Mouse (Mus musculus): ENCODE results near the gene Akr1a1.
"Not testable (repeated sequence)": the region's sequence is repeated elsewhere in the genome, so short reads cannot be mapped to it uniquely, and the experiment has no call there.

The Akr1a1 gene

DNA sequence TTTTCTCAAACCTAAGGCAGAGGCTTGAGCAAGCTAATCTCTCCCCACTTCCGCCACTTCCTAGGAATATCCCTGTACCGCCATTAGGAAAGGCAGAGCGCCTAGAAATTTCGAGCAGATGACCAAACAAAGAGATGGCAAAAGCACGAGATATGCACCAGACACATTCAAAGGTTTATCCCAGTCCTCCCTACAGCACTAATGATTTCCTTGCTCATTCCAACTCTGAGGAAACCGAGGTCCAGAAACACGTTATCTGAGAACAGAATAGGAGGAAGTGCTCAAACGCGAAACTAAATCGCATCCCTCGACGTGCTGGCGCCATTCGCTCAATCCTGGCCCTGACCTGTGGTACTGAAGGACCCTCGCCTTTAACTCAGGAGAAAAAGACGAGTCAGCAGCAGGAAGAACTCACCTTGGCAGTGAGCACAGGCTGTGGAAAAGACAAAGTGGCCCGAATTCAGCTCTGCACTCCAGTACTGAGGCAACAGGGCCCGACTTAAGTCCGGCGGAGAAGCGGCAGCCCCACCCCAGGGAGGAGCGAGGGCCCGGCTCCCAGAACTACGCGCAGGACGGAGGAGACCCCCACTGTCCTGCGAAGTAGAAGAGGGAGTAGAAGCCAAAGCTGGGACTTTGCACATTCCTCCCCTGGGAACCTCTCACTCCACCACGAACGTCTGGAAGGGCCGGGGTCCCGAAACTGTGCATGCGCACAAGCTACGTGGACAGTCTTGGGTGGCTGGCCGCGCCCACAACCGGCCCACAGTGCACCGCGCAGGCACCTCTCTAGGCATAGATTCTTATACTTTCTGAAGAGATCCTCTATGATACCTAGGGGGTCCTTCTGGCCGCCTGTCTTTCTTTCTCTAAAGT lies at the start of gene Akr1a1:
Gene Akr1a1, minus strand, starts transcription at position 757 of the 873 bp plus-strand sequence.
- peak; percentile 96 for DNase-seq

DNA sequence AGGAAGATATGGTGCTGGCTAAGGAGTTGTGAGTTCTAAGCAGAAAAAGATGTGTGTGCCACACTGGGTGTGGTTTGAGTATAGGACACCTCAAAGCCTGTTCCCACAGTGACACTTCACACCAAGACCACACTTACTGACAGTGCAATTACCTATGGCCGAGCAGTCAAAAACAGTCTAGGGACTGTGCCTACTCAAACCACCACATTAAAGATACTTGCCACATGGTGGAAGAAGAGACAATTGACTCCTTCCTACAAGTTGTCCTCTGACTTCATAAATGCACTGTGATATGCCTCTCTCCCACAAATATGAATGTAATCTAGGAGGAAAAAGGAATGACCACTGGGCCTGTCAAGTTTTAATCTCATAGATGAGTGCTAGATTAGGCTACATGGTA lies 49.5 kb upstream of the Akr1a1 start:
- DNase-seq, result no peak

DNA sequence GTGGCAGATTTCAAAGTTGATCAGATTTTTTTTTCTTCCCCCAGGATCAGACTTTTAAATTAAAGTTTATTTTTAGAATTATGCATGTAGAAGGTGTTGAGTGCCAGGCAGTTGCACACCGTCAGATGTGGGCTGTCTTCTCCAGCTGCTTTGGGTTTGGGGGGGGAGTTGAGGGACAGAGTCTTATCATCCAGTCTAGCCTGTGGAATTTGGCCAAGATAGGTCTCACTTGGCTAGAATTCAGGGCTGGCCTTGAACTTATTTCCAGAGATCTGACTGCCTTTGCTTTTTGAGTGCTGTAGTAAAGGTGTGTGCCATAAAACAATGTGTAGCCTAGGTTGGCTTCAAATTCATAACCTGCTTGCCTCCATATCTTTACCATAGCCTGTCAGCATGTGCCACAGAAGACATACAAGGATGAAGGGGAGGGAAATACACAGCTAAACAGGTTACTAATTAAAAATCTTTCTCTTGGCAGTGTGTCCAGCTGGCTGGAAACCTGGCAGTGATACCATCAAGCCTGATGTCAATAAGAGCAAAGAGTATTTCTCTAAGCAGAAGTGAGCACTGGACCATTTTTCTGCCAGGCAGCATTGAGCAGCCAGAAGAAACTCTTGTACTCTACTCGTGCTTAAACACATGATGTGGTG lies 47.3 kb upstream of the Akr1a1 start:
- DNase-seq, result peak; percentile 68

DNA sequence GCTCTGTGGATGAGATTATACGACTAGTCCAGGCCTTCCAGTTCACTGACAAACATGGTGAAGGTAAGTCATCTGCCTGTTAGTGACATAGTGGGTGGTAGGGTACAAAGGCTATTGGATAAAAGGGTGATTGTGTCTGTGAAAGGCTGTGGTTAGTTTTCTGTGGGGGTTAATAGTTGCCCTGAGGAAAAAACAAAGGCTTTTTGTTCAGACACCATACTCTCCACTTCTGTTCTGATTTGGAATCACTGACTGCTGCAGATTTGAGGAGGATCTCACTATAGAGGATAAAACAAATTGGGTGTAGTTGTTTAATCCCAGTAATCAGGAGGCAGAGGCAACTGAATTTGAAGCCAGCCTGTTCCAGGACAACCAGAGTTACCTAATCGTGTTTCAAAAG lies 42.3 kb upstream of the Akr1a1 start:
- no peak for DNase-seq

DNA sequence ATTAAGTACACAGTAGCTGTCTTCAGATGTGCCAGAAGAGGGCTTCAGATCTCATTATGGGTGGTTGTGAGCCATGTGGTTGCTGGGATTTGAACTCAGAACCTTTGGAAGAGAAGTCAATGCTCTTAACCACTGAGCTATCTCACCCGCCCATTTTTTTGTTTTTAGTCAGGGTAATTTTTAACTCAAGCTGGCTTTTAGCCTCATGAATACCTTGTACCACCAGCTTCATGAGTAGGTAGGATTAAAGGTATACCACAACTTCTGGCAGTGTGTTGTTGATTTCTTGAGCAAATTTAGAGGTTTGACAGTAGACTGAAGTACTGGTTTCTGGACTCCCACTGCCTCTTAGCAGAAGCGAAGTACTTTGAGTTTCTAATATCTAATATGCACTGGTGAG lies 40.7 kb upstream of the Akr1a1 start:
- DNase-seq, result no peak

DNA sequence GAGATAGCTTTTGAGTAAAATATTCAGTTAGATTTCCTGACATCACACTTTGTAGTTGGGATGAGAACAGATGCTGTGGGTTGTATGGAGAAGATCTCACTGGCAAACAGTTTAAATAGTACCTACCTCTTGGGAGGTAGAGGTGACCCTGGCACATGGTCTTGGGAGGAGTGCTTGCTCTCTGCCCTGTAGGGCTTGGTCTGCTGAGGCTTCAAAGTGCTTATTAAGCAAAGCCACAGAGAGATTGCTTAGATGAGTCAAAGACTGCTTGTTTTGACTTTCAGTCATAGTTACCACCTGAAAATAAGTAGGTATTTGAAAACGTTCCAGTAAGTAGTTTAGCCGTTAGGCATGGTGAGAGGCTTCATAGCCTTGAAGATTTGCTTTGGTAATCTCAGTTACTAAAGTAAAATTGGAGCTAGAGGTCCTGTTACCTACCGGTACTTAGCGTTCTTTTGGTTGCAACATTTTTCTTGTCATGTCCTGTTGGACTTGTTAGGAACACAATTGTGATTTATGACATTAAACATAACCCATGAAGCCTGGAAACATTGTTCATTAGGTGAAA lies 37.9 kb upstream of the Akr1a1 start:
- DNase-seq, result peak; percentile 59

DNA sequence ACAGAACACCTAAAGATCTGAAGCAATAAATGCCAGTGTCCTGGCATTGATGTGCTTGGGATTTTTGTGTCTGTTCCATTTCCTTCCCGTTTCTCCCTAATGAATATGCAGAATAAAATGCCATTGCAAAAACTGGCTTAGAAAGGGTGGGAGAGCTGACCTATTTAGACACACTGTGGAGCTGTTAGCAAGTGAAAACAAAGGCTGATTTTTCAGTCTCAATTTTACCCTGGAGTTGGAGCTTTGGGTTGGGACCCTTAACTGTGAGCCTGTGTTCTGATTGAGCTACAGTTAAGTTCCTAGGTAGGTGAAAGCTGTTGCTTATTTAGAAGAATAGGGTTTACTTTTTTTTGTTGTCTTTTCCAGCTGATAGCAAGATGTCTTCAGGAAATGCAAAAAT lies 35.6 kb upstream of the Akr1a1 start:
- DNase-seq, result no peak

DNA sequence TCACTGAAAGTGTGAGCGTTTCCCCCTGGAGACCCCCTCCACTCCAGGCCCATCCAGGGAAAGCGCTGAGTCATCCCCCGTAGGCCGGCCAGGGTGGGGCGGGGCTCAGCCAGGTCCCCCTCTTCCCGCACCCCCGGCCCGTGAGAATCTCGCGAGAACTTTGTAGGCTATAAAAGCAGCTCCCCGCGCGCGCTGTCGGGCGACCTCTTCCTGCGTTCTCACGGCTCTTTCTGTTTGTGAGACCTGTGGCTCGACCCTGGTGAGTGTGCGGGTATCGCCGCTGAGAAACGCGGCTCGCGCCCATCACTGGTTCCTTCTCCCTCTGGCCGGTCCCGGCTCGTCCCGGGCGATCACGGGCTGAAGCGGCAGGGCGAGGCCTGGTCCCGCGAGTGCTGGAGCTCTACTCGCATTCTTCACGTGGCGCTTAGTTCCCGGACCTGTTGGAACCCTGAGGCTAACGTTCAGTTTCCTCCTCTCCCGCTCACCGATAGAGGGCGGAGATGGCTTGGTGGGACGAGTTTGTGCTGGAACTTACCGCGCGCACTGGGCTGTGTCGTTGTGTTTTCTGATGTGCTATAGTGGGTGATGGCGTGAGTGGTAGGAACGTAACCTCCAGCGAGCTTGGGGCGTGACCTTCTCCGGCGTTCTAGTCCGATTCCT lies 34.1 kb upstream of the Akr1a1 start, which contains the start of gene Prdx1:
Gene Prdx1, plus strand, starts transcription at position 143 of the 660 bp plus-strand sequence.
- DNase-seq, result peak; percentile 96

DNA sequence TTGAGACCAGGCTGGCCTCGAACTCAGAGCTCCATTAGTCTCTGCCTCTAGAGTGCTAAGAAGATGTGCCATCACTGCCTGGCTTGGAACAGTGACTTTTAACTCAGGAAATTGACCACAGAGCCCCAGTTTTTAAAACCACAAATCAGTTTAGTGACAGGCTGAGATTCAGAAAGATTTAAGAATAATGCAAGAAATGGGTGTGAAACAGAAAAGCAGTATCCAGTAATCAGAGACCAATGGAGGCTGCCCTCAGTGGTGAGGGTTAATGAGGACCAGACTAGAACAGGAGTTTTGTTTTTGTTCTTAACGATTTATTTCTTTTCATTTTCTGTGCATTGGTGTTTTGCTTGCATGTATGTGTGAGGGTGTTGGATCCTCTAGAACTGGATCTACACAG lies 33.2 kb upstream of the Akr1a1 start:
- no peak for DNase-seq

DNA sequence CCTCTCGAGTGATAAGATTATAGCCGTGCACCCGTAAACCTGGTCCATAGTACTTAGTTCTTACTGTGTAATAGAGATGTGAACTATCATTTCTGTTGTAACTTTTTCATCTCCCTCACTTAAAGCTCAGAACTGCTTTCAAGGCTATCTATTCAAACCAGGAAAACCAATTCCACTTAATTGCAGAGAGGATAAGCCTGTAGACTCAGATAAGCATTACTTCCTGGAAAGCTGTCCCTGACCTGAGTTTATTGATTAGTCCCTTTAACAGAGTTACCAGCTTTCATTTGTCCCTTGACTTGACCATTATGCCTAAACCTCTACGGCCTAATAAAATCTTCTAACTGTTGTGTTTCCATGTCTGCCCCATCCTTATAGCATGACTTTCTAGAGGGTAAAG lies 32.5 kb upstream of the Akr1a1 start:
- DNase-seq, result no peak

DNA sequence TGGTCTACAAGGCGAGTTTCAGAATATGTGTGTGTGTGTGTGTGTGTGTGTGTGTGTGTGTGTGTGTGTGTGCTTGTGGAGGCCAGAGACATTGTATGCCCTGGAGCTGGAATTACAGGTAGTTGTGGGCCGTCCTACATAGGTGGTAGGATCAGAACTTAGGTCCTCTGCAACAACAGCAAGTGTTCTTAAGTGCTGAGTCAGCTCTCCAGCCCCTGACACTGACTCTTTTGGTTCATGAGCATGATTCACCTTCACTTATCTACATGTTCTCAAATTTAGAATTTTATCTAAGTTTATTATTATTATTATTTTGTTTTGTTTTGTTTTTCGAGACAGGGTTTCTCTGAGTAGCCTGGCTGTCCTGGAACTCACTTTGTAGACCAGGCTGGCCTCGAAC lies 29.0 kb upstream of the Akr1a1 start:
- not testable (repeated sequence) for DNase-seq

DNA sequence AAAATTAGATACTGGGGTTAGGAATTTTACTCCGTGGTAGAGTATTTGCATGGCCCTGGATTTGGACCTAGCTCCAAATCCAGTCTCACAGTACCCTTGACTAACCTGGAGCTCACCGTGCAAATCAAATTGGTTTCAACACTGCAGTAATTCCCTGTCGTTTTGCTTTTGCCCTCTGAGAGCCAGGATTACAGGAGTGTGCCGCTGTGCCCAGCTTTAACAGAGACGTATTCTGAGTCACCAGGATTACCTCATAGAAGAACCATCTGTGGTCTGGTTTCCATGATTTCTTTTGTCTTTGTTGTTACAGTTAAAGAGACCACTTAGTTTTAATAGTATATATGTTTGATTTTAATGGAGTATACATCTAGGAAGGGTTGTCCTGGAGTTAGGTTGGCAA lies 27.7 kb upstream of the Akr1a1 start:
- no peak for DNase-seq

DNA sequence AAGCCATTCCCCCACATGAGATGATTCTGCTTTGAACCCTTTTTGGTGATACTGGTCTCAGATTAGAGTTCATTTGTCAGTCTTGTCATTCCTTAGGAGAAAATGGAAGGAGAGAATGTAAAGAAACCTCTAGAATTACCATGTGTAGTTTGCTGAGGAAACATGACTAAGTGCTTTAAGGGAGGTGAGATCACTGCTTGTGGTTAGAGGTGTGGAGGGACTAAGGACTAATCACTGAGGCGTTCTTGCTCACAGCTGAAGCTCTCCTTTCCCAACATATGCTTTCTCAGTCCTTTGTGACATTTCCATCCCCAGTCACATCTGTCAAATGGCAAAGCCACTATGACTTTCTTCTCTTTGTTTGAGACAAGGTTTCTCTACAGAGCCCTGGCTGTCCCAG lies 26.3 kb upstream of the Akr1a1 start:
- no peak for DNase-seq

DNA sequence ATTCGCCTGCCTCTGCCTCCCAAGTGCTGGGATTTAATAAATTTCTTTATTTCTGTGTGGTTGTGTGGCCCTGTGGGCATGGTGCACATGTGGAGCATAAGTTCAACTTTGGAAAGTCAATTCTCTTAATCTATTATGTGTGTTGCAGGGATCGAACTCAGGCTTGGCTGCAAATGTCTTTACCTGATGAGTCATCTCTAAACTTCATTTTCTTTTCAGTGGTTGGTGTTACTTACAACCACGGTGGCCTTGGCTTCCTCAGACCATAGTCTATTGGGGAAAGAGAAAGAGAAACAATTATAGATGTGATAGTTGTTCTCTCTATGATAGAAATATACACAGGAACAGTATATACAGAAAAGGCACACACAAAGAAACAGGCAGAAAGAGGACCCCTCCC lies 24.5 kb upstream of the Akr1a1 start:
- DNase-seq, result no peak

DNA sequence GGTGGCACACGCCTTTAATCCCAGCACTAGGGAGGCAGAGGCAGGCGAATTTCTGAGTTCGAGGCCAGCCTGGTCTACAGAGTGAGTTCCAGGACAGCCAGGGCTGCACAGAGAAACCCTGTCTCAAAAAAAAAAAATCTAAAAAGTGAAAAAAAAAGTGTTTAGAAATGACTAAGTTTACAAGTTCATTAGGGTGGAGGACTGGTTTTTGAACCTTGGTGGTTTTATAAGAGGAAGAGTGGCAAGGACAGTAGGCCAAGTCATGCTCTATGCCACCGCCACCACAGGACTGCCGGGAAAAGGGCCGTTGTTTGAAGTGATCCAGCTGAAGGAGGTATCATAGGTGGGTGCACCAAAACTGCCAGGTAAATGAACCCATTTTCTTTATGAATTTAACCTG lies 23.3 kb upstream of the Akr1a1 start:
- not testable (repeated sequence) for DNase-seq

DNA sequence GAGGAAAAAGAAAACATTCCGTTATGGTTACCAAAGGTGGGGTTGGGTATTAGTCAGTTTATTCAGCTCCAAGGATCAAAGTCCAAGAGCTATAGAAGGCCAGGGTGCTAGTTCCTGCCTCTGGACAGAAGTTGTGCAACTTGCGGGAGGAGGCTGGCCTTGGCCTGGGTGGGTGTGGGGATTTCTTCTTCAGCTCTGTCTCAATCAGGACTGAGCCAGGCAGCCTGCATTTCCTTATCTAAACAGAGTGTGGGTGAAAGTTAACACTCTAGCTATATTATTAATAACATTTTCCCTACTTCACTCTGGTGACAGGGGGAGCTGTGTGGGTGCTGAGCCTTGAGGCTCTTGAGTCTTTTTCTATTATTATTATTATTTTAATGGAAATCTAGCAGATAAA lies 21.3 kb upstream of the Akr1a1 start:
- peak; percentile 65 for DNase-seq

DNA sequence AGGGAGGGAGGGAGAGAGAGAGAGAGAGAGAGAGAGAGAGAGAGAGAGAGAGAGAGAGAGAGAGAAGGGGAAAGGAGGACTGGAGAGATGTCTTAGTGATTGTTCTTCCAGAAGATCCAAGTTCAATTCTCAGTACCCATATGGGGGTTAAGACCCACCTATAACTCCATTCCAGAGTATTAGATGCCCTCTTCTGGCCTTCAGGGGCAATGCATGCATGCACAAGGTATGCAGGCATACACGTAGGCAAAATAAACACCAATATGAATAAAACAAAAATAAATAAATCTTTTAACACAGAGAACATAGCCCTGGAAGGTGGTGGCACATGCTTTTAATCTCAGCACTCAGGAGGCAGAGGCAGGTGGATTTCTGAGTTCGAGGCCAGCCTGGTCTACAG lies 17.8 kb upstream of the Akr1a1 start:
- peak; percentile 39 for DNase-seq

DNA sequence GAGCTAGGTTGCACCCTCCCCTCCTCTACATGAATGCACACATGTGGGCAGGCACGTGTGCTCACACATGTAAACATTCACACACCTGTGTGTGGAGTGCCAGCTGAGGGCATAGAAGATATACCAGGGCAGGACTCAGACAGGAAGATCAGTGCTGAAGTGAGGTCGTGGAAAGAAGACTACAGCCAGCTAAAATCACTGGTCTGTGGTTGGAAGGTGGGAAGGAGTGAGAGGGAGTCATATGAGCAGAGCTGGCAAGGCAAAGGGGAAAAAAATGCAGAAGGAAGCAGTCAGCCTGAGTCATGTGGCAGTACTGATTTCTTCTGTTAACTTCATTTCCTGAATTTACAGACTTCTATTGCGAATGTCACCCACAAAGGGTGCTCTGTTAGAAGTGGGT lies 16.7 kb upstream of the Akr1a1 start:
- peak; percentile 28 for DNase-seq

DNA sequence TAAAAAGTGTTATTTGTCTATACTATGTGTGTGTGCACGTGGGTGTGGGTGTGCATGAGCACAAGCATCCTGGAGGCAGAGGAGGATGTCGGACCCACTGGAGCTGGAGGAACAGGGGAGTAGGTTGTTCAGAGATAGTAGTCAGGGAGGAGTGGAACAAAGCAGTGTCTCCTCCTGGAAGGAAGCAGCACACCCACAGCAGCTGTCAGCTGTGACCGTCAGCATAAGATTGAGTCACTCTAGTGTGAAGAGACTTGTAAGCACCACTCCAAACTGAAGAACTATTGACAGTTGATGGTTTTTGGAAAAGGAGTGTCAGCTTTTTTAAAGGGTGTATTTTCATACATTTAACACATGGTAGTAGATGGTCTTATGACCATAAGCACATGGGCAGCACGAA lies 15.1 kb upstream of the Akr1a1 start:
- no peak for DNase-seq

DNA sequence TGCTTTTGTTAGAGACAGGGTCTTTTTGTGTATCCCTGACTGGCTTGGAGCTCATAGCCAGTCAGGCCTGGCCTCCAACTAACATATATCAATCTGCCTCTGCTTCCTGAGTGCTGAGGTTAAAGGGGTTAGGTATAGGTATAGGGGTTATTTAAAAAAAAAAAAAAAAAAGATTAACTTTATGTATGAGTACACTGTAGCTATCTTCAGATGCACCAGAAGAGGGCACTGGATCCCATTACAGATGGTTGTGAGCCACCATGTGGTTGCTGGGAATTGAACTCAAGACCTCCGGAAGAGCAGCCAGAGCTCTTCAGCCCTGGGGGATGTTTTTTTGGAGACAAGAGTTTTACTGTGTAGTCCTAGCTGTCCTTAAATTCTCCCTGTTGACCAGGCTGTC lies 10.5 kb upstream of the Akr1a1 start:
- DNase-seq, result no peak

DNA sequence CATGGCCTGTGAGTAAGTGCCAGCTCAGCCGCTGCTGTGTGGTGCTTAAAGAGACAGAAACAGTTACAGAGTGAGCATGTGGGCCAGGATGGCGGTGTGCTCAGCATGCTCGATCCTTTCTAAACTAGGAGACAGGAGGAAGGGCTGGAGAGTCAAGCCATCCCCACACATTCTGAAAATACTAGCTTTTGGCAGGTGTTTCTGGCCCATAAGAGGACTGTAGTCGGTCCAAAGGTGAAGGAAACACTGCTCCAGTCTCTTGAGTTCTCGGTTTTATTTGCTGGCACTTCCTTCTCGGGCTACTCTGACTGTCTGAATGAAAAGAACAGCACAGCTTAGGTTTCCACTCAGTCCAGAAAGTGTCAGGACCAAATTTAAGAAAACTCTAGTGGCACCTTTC lies 9.3 kb upstream of the Akr1a1 start:
- peak; percentile 41 for DNase-seq

DNA sequence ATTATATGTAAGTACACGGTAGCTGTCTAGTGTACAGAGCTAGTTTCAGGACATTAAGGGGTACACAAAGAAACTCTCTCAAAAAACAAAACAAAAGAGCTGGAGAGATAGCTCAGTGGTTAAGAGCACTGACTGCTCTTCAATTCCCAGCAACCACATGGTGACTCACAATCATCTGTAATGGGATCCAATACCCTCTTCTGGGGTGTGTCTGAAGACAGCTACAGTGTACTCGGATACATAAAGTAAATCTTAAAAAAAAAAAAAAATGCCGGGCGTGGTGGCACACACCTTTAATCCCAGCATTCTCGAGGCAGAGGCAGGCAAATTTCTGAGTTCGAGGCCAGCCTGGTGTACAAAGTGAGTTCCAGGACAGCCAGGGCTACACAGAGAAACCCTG lies 8.4 kb upstream of the Akr1a1 start:
- DNase-seq, result not testable (repeated sequence)

DNA sequence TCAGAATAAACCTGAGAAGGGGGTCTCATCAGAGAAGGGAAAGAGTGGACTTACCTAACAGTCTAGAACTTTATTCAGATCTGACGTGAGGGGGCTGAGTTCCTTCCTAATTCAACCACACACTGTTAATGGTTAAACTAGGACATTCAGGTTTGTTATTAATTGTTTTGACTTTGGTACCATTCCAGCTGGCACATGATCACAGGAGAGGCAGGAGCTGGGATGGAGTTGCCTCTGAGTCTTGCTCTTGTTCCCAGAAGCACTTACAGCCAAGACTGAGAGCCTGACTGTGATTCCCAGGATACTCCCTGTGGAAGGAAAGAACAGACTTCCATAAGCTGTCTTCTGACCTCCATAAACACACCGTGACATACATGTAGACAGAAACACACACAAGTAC lies 8.0 kb upstream of the Akr1a1 start:
- peak; percentile 89 for DNase-seq

DNA sequence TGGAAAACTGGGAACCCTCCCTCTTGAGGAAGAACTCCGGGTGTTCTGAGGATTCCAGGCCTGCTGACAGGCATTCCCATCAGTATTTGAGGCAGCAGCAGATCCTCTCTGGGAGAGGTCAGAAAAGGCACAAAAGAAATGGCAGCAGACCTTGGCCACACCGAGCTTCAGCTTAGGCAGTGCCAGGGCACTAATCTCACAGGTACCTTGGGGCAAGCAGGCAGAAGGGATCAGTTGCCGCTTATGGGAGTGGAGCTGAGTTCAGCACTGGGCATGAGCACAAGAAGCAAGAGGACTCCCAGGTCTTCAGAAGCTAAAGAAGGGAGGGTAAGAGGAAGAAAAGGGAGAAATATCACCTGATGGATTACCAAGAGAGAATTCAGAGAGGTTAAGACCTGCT lies 6.5 kb upstream of the Akr1a1 start:
- DNase-seq, result no peak

All from kidney, postnatal 14 days (tissue).